8 mouse cellular contexts compared by ENCODE assay signal in the genomic region with DNA sequence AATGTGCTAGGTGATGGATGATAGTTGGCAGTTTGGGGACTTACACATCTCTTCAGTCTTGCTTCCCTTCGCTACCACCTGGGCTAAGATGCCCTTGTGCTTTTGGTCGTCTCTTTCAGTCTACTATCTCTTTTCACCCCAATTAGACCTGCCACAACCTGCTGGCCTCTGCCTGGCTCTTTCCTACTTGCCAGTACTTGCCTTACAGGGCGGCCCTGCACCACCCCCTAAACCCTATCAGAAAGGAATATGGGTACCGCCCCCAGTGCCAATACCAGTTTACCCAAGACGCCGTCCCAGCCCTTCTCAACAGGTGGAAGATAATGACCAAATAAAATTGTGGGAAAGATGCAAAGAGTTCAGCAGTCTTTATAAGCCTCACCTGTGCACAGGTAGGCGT. TPM values are rescaled to one million over a fixed set of nuclear protein-coding genes. Genes with fewer than 3 reads are reported as not detected.
A peak's percentile ranks its signal among the peaks of the same experiment; 100 is the strongest.
DNase-seq lines count a peak whose midpoint lies in the region; ATAC-seq and TF ChIP-seq lines count a peak whose summit lies in the region.

No protein-coding gene starts in this region.

- no peak for DNase-seq in lung, postnatal 0 days (ENCODE audit: low spot score)
- DNase-seq in lung, postnatal 4 days, result no peak
- DNase-seq in yolk sac, embryonic 10.5 days (ENCODE audit: low spot score), result no peak
- no peak for DNase-seq in layer of hippocampus, postnatal 36 days
- no peak for DNase-seq in thymus, postnatal 36 days

- no peak overlapping the region for H3K4me3 ChIP-seq in lung, postnatal 0 days (ENCODE audit: low read depth, low read length)
- H3K4me3 ChIP-seq in intestine, postnatal 0 days (ENCODE audit: low read depth, low read length), result peak overlapping the region; percentile 70
- peak overlapping the region; percentile 79 for H3K4me3 ChIP-seq in neural tube, embryonic 14.5 days (ENCODE audit: low read depth, low read length)

- peaks cover 15% of the 10 kb centered on the region; the same call in 1 of the 2 replicates for H3K36me3 ChIP-seq in lung, postnatal 0 days (ENCODE audit: insufficient read depth, low read length)
- H3K36me3 ChIP-seq in intestine, postnatal 0 days (ENCODE audit: control insufficient read depth, insufficient read depth), result peaks cover 23% of the 10 kb centered on the region
- peaks cover 33% of the 10 kb centered on the region for H3K36me3 ChIP-seq in neural tube, embryonic 14.5 days (ENCODE audit: control insufficient read depth, insufficient read depth, low read length)

- no peaks in the 10 kb centered on the region for H3K9me3 ChIP-seq in lung, postnatal 0 days (ENCODE audit: low read length)
- no peaks in the 10 kb centered on the region for H3K9me3 ChIP-seq in intestine, postnatal 0 days (ENCODE audit: control insufficient read depth)
- no peaks in the 10 kb centered on the region for H3K9me3 ChIP-seq in neural tube, embryonic 14.5 days (ENCODE audit: control insufficient read depth, low read length)

- WGBS in lung, postnatal 0 days, result 24% methylated on average over 7 of the region's 7 CpGs
- 23% methylated on average over 7 of the region's 7 CpGs for WGBS in intestine, postnatal 0 days
- 28% methylated on average over 7 of the region's 7 CpGs for whole genome bisulfite sequencing in neural tube, embryonic 14.5 days

- H3K9ac ChIP-seq in lung, postnatal 0 days (replicated peaks; ENCODE audit: low read depth), result no peak overlapping the region
- H3K9ac ChIP-seq in intestine, postnatal 0 days (ENCODE audit: low read depth, low read length), result no peak overlapping the region
- H3K9ac ChIP-seq in neural tube, embryonic 14.5 days (replicated peaks; ENCODE audit: low read depth, low read length), result no peak overlapping the region

- H3K4me1 ChIP-seq in lung, postnatal 0 days (ENCODE audit: insufficient read depth, low read depth, low read length), result 0 out of 2 replicates have a peak, but pooled peaks cover 4% of the 10 kb centered on the region
- H3K4me1 ChIP-seq in intestine, postnatal 0 days (replicated peaks; ENCODE audit: control insufficient read depth, insufficient read depth, low read length), result 0 out of 2 replicates have a peak, but pooled peaks cover 3% of the 10 kb centered on the region
- peaks cover 6% of the 10 kb centered on the region; the same call in 1 of the 2 replicates for H3K4me1 ChIP-seq in neural tube, embryonic 14.5 days (ENCODE audit: control insufficient read depth, insufficient read depth, low read length)

- H3K27me3 ChIP-seq in lung, postnatal 0 days (replicated peaks; ENCODE audit: insufficient read depth, low read length), result peaks cover 5% of the 10 kb centered on the region
- no peaks in the 10 kb centered on the region for H3K27me3 ChIP-seq in intestine, postnatal 0 days (replicated peaks; ENCODE audit: control insufficient read depth, insufficient read depth, low read length)
- no peaks in the 10 kb centered on the region for H3K27me3 ChIP-seq in neural tube, embryonic 14.5 days (ENCODE audit: control insufficient read depth, insufficient read depth, low read length)

- ATAC-seq in lung, postnatal 0 days, result 0 out of 2 replicates have a peak, but pooled peaks have one; percentile 5
- ATAC-seq in erythroid progenitor cell, adult 5-6 weeks (replicated peaks; ENCODE audit: low FRiP score, poor library complexity, severe bottlenecking), result 0 out of 2 replicates have a peak, but pooled peaks have one; percentile 13
- peak; percentile 22; the same call in 1 of the 2 replicates for ATAC-seq in intestine, postnatal 0 days
- 0 out of 2 replicates have a peak, but pooled peaks have one; percentile 7 for ATAC-seq in neural tube, embryonic 14.5 days (ENCODE audit: low read depth)

- peak overlapping the region; percentile 99 for H3K4me2 ChIP-seq in lung, postnatal 0 days (replicated peaks; ENCODE audit: low read depth, low read length)
- peak overlapping the region; percentile 99 for H3K4me2 ChIP-seq in intestine, postnatal 0 days (replicated peaks; ENCODE audit: low read depth)
- peak overlapping the region; percentile 83 for H3K4me2 ChIP-seq in neural tube, embryonic 14.5 days (ENCODE audit: low read depth, low read length)

- TF ChIP-seq CTCF in lung, postnatal 0 days (IDR thresholded peaks at IDR 0.05), result no peak
- TF ChIP-seq CTCF in intestine, postnatal 0 days (IDR thresholded peaks at IDR 0.05; ENCODE audit: low read depth), result no peak

- TF ChIP-seq EP300 in lung, postnatal 0 days (IDR thresholded peaks at IDR 0.05), result no peak

- H3K27ac ChIP-seq in lung, postnatal 0 days (ENCODE audit: low read length), result peak overlapping the region; percentile 32; the same call in 1 of the 2 replicates
- H3K27ac ChIP-seq in intestine, postnatal 0 days (ENCODE audit: low read depth, low read length), result no peak overlapping the region
- H3K27ac ChIP-seq in neural tube, embryonic 14.5 days (ENCODE audit: low read depth, low read length), result no peak overlapping the region

RNA-seq across cellular contexts. Expression of a gene that starts 0.5 kb away (rescaled TPM):
- polyA plus RNA-seq in lung, postnatal 0 days (2015; fragmentation: Nextera tagmentation; extraction: Ambion mirVana), result 1.1 and 1.5 TPM in 2 replicates
- total RNA-seq in erythroid progenitor cell, adult 5-6 weeks (2015; ENCODE audit: low replicate concordance), result 6.7 TPM in 1 of 2 replicates, not detected in the other
- total RNA-seq in erythroid progenitor cell, adult 5-6 weeks (2017; ENCODE audit: low replicate concordance), result 1.5 TPM in 1 of 2 replicates, not detected in the other
- 0.69 and 0.80 TPM in 2 replicates for polyA plus RNA-seq in intestine, postnatal 0 days (2015; fragmentation: Nextera tagmentation; extraction: Ambion mirVana)
- 13.9 and 18.6 TPM in 2 replicates for polyA plus RNA-seq in neural tube, embryonic 14.5 days (2014; fragmentation: Nextera tagmentation; extraction: Ambion mirVana)
- 100 to 1,000 TPM; 204 to 218 TPM for total RNA-seq in layer of hippocampus, postnatal 36 days (2021)

RNA-seq across cellular contexts. Expression of a gene that starts 27.3 kb away (rescaled TPM):
- 4.0 and 4.1 TPM in 2 replicates for polyA plus RNA-seq in lung, postnatal 0 days (2015; fragmentation: Nextera tagmentation; extraction: Ambion mirVana)
- total RNA-seq in erythroid progenitor cell, adult 5-6 weeks (2015; ENCODE audit: low replicate concordance), result 15.1 and 36.0 TPM in 2 replicates
- total RNA-seq in erythroid progenitor cell, adult 5-6 weeks (2017; ENCODE audit: low replicate concordance), result 8.2 and 8.9 TPM in 2 replicates
- 3.9 and 5.0 TPM in 2 replicates for polyA plus RNA-seq in intestine, postnatal 0 days (2015; fragmentation: Nextera tagmentation; extraction: Ambion mirVana)
- polyA plus RNA-seq in neural tube, embryonic 14.5 days (2014; fragmentation: Nextera tagmentation; extraction: Ambion mirVana), result 5.2 and 5.7 TPM in 2 replicates
- total RNA-seq in layer of hippocampus, postnatal 36 days (2021), result 10 to 100 TPM; 67.3 to 72.9 TPM

RNA-seq across cellular contexts. Expression of a gene that starts 31.4 kb away (rescaled TPM):
- polyA plus RNA-seq in lung, postnatal 0 days (2015; fragmentation: Nextera tagmentation; extraction: Ambion mirVana), result 22.7 and 22.9 TPM in 2 replicates
- total RNA-seq in erythroid progenitor cell, adult 5-6 weeks (2015; ENCODE audit: low replicate concordance), result 41.8 and 60.4 TPM in 2 replicates
- 59.2 and 92.7 TPM in 2 replicates for total RNA-seq in erythroid progenitor cell, adult 5-6 weeks (2017; ENCODE audit: low replicate concordance)
- polyA plus RNA-seq in intestine, postnatal 0 days (2015; fragmentation: Nextera tagmentation; extraction: Ambion mirVana), result 10.8 and 12.4 TPM in 2 replicates
- polyA plus RNA-seq in neural tube, embryonic 14.5 days (2014; fragmentation: Nextera tagmentation; extraction: Ambion mirVana), result 47.9 and 54.1 TPM in 2 replicates
- 10 to 100 TPM; 52.2 to 61.2 TPM for total RNA-seq in layer of hippocampus, postnatal 36 days (2021)

RNA-seq across cellular contexts. Expression of a gene that starts 40.8 kb away (rescaled TPM):
- polyA plus RNA-seq in lung, postnatal 0 days (2015; fragmentation: Nextera tagmentation; extraction: Ambion mirVana), result 16.3 and 21.3 TPM in 2 replicates
- 43.6 and 44.7 TPM in 2 replicates for total RNA-seq in erythroid progenitor cell, adult 5-6 weeks (2015; ENCODE audit: low replicate concordance)
- 29.5 and 35.5 TPM in 2 replicates for total RNA-seq in erythroid progenitor cell, adult 5-6 weeks (2017; ENCODE audit: low replicate concordance)
- polyA plus RNA-seq in intestine, postnatal 0 days (2015; fragmentation: Nextera tagmentation; extraction: Ambion mirVana), result 12.6 and 15.1 TPM in 2 replicates
- polyA plus RNA-seq in neural tube, embryonic 14.5 days (2014; fragmentation: Nextera tagmentation; extraction: Ambion mirVana), result 24.2 and 26.9 TPM in 2 replicates
- total RNA-seq in layer of hippocampus, postnatal 36 days (2021), result 100 to 1,000 TPM; 185 to 187 TPM
